Mouse (Mus musculus) myocyte (in vitro differentiated cells): ENCODE data around the gene Ubr2. TPM values are rescaled to one million over a fixed set of nuclear protein-coding genes. Genes with fewer than 3 reads are reported as not detected.

Source experiments
- H3K27me3 ChIP-seq: one replicate; pipeline ENCODE4 v1.6.1; 2011; ENCODE audit not compliant: control insufficient read depth, insufficient read depth, insufficient read length
- H3K36me3 ChIP-seq: one replicate; pipeline ENCODE4 v1.6.1; 2011; ENCODE audit not compliant: control insufficient read depth, insufficient read depth
- H3K4me2 ChIP-seq: one replicate; pipeline ENCODE4 v1.6.1; 2011; ENCODE audit warnings: low read depth, control low read depth
- H3K4me3 ChIP-seq: one replicate; pipeline ENCODE4 v1.5.1; 2011; ENCODE audit warnings: mild to moderate bottlenecking, control low read depth, moderate library complexity
- H3K79me2 ChIP-seq: one replicate; pipeline ENCODE4 v1.6.1; 2011; ENCODE audit not compliant: control insufficient read depth, insufficient read depth
- H3ac ChIP-seq: one replicate; pipeline ENCODE4 v1.6.1; 2011; ENCODE audit not compliant: control insufficient read depth, insufficient read length
- CEBPB ChIP-seq: IDR thresholded peaks from 2 replicates; pipeline ENCODE4 v1.6.1; 2011; ENCODE audit warnings: mild to moderate bottlenecking, moderate library complexity; ENCODE audit not compliant: poor library complexity, insufficient read depth, severe bottlenecking
- E2F4 ChIP-seq: IDR thresholded peaks from one replicate; pipeline ENCODE4 v1.6.1; 2011; ENCODE audit warnings: mild to moderate bottlenecking, control low read depth, moderate library complexity; ENCODE audit not compliant: insufficient read depth
- MAX ChIP-seq: IDR thresholded peaks from one replicate; pipeline ENCODE4 v1.6.1; 2011; ENCODE audit warnings: low read depth, mild to moderate bottlenecking, control low read depth
- MYOD1 ChIP-seq, 3 experiments: IDR thresholded peaks; one replicate each; pipeline ENCODE4 v1.6.1; 2011; ENCODE audit warnings: control low read depth in 2 of 3, low read depth in 2 of 3, mild to moderate bottlenecking in 2 of 3, moderate library complexity in 1 of 3; ENCODE audit not compliant: insufficient read length in 2 of 3, control insufficient read depth in 1 of 3
- MYOG ChIP-seq, 3 experiments: IDR thresholded peaks; one replicate each; pipeline ENCODE4 v1.6.1; 2011; ENCODE audit warnings: control low read depth in 2 of 3, low read depth in 2 of 3, mild to moderate bottlenecking in 2 of 3; ENCODE audit not compliant: insufficient read length in 2 of 3, control insufficient read depth in 1 of 3, insufficient read depth in 1 of 3
- POLR2A ChIP-seq: IDR thresholded peaks from one replicate; pipeline ENCODE4 v1.6.1; 2011; ENCODE audit warnings: low read depth, mild to moderate bottlenecking, control low read depth, moderate library complexity; ENCODE audit not compliant: insufficient read length
- POLR2AphosphoS2 ChIP-seq: IDR thresholded peaks from one replicate; pipeline ENCODE4 v1.6.1; 2011; ENCODE audit warnings: low read depth, control low read depth; ENCODE audit not compliant: insufficient read length
- REST ChIP-seq: IDR thresholded peaks from one replicate; pipeline ENCODE4 v1.6.1; 2011; ENCODE audit warnings: mild to moderate bottlenecking, control low read depth, moderate library complexity; ENCODE audit not compliant: insufficient read depth, insufficient read length
- SRF ChIP-seq: IDR thresholded peaks from one replicate; pipeline ENCODE4 v1.6.1; 2011; ENCODE audit warnings: low read depth; ENCODE audit not compliant: control insufficient read depth, insufficient read length
- TCF12 ChIP-seq: IDR thresholded peaks from one replicate; pipeline ENCODE4 v1.6.1; 2011; ENCODE audit warnings: mild to moderate bottlenecking, control low read depth; ENCODE audit not compliant: poor library complexity, insufficient read depth, severe bottlenecking
- TCF3 ChIP-seq: IDR thresholded peaks from one replicate; pipeline ENCODE4 v1.6.1; 2011; ENCODE audit warnings: low read depth, control low read depth; ENCODE audit not compliant: insufficient read length
- USF1 ChIP-seq: IDR thresholded peaks from one replicate; pipeline ENCODE4 v1.6.1; 2011; ENCODE audit warnings: low read depth, mild to moderate bottlenecking, control low read depth, moderate library complexity
- polyA plus RNA-seq: library from polyadenylated mRNA; unstranded; fragments of >200 nt; fragmentation: generic; extraction: Trizol; gene quantifications from one replicate; pipeline ENCODE4 v1.2.1, GENCODE M21; 2012; ENCODE audit warnings: missing spikeins

Gene Ubr2
- polyA plus RNA-seq, 1 experiment = 36.9 TPM

- Histone ChIP-seq H3ac (no peak overlapping the region), H3K4me3 (no peak overlapping the region), H3K79me2 (no peaks in the 10 kb centered on the region), H3K4me2 (no peak overlapping the region), H3K36me3 (peaks cover 78% of the 10 kb centered on the region), H3K27me3 (no peaks in the 10 kb centered on the region)
- no peak for TF ChIP-seq REST
These were observed 50.1 kb downstream of the Ubr2 start for GRCm38 (mm10) chr17:46960216-46960615.

- Histone ChIP-seq H3K27me3 (no peaks in the 10 kb centered on the region), H3ac (no peak overlapping the region), H3K79me2 (no peaks in the 10 kb centered on the region), H3K4me2 (no peak overlapping the region), H3K36me3 (peaks cover 81% of the 10 kb centered on the region), H3K4me3 (no peak overlapping the region)
- TF ChIP-seq USF1 (no peak), SRF (no peak), CEBPB (no peak), TCF12 (no peak), MYOG (IDR thresholded peaks at IDR 0.05; ENCODE audit: control insufficient read depth in 1 of 3, insufficient read depth in 1 of 3, insufficient read length in 2 of 3, low read depth in 2 of 3) (no peak), POLR2AphosphoS2 (no peak), POLR2A (no peak), E2F4 (no peak), REST (no peak), MYOD1 (IDR thresholded peaks at IDR 0.05; ENCODE audit: control insufficient read depth in 1 of 3, insufficient read length in 2 of 3, low read depth in 2 of 3) (no peak)
These were observed 52.3 kb downstream of the Ubr2 start for GRCm38 (mm10) chr17:46958045-46958444.

- TF ChIP-seq TCF12 = no peak
- no peak for TF ChIP-seq MYOG (IDR thresholded peaks at IDR 0.05; ENCODE audit: control insufficient read depth in 1 of 3, insufficient read depth in 1 of 3, insufficient read length in 2 of 3, low read depth in 2 of 3)
- TF ChIP-seq TCF3 = no peak
- TF ChIP-seq USF1 = no peak
- TF ChIP-seq POLR2AphosphoS2 = no peak
- TF ChIP-seq MAX = no peak
- TF ChIP-seq E2F4 = no peak
- TF ChIP-seq POLR2A = no peak
- no peak for TF ChIP-seq SRF
- no peak for TF ChIP-seq CEBPB
- TF ChIP-seq REST = no peak
- TF ChIP-seq MYOD1 (IDR thresholded peaks at IDR 0.05; ENCODE audit: control insufficient read depth in 1 of 3, insufficient read length in 2 of 3, low read depth in 2 of 3) = no peak
- Histone ChIP-seq H3K79me2 (no peaks in the 10 kb centered on the region), H3ac (no peak overlapping the region), H3K4me2 (no peak overlapping the region), H3K4me3 (no peak overlapping the region), H3K27me3 (no peaks in the 10 kb centered on the region), H3K36me3 (peaks cover 72% of the 10 kb centered on the region)
These were observed 64.1 kb downstream of the Ubr2 start for GRCm38 (mm10) chr17:46946276-46946675.

- no peak overlapping the region for H3ac ChIP-seq
- H3K4me3 ChIP-seq = no peak overlapping the region
- no peak for TF ChIP-seq MYOD1 (IDR thresholded peaks at IDR 0.05; ENCODE audit: control insufficient read depth in 1 of 3, insufficient read length in 2 of 3, low read depth in 2 of 3)
- TF ChIP-seq REST = no peak
- TF ChIP-seq MAX = no peak
- no peak for TF ChIP-seq USF1
- TF ChIP-seq POLR2A = no peak
- TF ChIP-seq POLR2AphosphoS2 = no peak
- TF ChIP-seq TCF12 = no peak
- no peak for TF ChIP-seq MYOG (IDR thresholded peaks at IDR 0.05; ENCODE audit: control insufficient read depth in 1 of 3, insufficient read depth in 1 of 3, insufficient read length in 2 of 3, low read depth in 2 of 3)
- TF ChIP-seq TCF3 = no peak
- no peak for TF ChIP-seq CEBPB
- no peak for TF ChIP-seq SRF
- H3K79me2 ChIP-seq = no peaks in the 10 kb centered on the region
- no peaks in the 10 kb centered on the region for H3K27me3 ChIP-seq
- no peak overlapping the region for H3K4me2 ChIP-seq
- peaks cover 87% of the 10 kb centered on the region for H3K36me3 ChIP-seq
These were observed 67.9 kb downstream of the Ubr2 start for GRCm38 (mm10) chr17:46942421-46942820.

- peaks cover 73% of the 10 kb centered on the region for H3K36me3 ChIP-seq
- no peaks in the 10 kb centered on the region for H3K79me2 ChIP-seq
- H3K27me3 ChIP-seq = no peaks in the 10 kb centered on the region
- no peak overlapping the region for H3K4me3 ChIP-seq
- no peak overlapping the region for H3K4me2 ChIP-seq
- peak in 1 of 3 experiments; percentile 13 for TF ChIP-seq MYOG (IDR thresholded peaks at IDR 0.05; ENCODE audit: control insufficient read depth in 1 of 3, insufficient read depth in 1 of 3, insufficient read length in 2 of 3, low read depth in 2 of 3)
- TF ChIP-seq POLR2AphosphoS2 = peak; percentile 68
- peak; percentile 44 for TF ChIP-seq POLR2A
- TF ChIP-seq MYOD1 (IDR thresholded peaks at IDR 0.05; ENCODE audit: control insufficient read depth in 1 of 3, insufficient read length in 2 of 3, low read depth in 2 of 3) = peak in 1 of 3 experiments; percentile 30
- no peak for TF ChIP-seq SRF
- no peak for TF ChIP-seq TCF3
- no peak for TF ChIP-seq E2F4
- H3ac ChIP-seq = no peak overlapping the region
These were observed 69.9 kb downstream of the Ubr2 start for GRCm38 (mm10) chr17:46940461-46940860.
